In the genomic region with DNA sequence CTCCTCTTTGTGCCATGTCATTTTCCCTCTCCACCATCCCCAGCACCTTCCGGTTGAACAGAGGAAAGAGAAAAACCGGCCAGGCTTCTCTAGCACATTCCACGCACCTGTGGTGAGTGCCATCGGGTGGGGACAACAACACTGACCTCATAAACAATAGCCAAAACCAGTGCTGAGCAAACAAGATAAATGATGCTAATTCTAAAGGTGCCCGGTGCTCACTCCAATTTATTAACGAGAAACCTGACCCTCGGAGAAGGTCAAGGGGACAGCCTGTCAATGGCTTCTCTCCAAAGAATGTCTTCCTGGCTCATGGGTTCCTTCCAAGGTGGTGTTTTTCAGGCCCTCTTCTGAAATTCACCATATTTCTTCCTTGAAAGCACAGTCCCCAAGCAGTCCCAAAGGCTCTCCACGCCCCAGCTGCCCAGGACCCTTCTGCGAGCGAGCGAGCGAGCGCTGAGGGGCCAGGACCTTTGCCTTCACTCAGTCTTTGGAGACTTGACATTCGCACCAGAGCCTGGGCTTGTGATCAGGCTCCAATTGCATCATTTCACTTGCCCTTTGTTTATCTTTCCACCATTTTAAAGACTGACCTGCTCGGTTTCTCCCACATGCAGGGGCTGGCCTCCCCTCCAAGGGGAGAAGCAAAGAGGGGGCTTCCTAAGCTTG, we compare ENCODE assay signal across 14 mouse cellular contexts. TPM values are rescaled to one million over a fixed set of nuclear protein-coding genes. Genes with fewer than 3 reads are reported as not detected.
DNase-seq lines count a peak whose midpoint lies in the region; ATAC-seq and TF ChIP-seq lines count a peak whose summit lies in the region.
"Had no signal": no experiment of that assay in that cellular context is flagged by ENCODE, and none has a peak within 500 bp of the region (broad histone marks: within the 10 kb centered on the region; RNA-seq: fewer than 3 reads in every experiment).

No protein-coding gene starts in this region.

- no peak for DNase-seq in hindbrain, embryonic 10.5 days (ENCODE audit: low spot score)
- DNase-seq in hindbrain, postnatal 0 days (ENCODE audit: low spot score): no peak
- peak; percentile 54 for DNase-seq in lung, postnatal 0 days (ENCODE audit: low spot score)
- DNase-seq in lung, postnatal 14 days: no peak
- peak; percentile 95 for DNase-seq in liver, adult 2 months (ENCODE audit: extremely low read depth, low read depth, low spot score)
- no peak for DNase-seq in right cerebral cortex, postnatal 10 days (ENCODE audit: low spot score in 2 of 2)
- no peak for DNase-seq in hindbrain, embryonic 11.5 days (ENCODE audit: low spot score)
- DNase-seq: cerebellum, adult 18-20 months; gastrocnemius, postnatal 36 days; thymus, adult 18-20 months had no signal

- H3K79me2 ChIP-seq in liver, adult 2 months (ENCODE audit: control insufficient read depth, insufficient read depth, low read length): peaks cover 46% of the 10 kb centered on the region

- no peaks in the 10 kb centered on the region for H3K36me3 ChIP-seq in hindbrain, embryonic 10.5 days
- no peaks in the 10 kb centered on the region for H3K36me3 ChIP-seq in hindbrain, postnatal 0 days (ENCODE audit: insufficient read depth, low read length)
- no peaks in the 10 kb centered on the region for H3K36me3 ChIP-seq in lung, postnatal 0 days (ENCODE audit: insufficient read depth, low read length)
- H3K36me3 ChIP-seq in liver, adult 2 months (ENCODE audit: control insufficient read depth, insufficient read depth, low read length): no peaks in the 10 kb centered on the region
- no peaks in the 10 kb centered on the region for H3K36me3 ChIP-seq in stomach, embryonic 15.5 days
- H3K36me3 ChIP-seq in hindbrain, embryonic 11.5 days (ENCODE audit: control insufficient read depth, insufficient read depth, low read length): no peaks in the 10 kb centered on the region
- H3K36me3 ChIP-seq: heart, embryonic 15.5 days; neural tube, embryonic 12.5 days had no signal

- peaks cover 55% of the 10 kb centered on the region for H3K4me1 ChIP-seq in hindbrain, embryonic 10.5 days (replicated peaks)
- no peaks in the 10 kb centered on the region for H3K4me1 ChIP-seq in hindbrain, postnatal 0 days (ENCODE audit: insufficient read depth, low read length)
- H3K4me1 ChIP-seq in lung, postnatal 0 days (ENCODE audit: insufficient read depth, low read depth, low read length): peaks cover 4% of the 10 kb centered on the region
- peaks cover 33% of the 10 kb centered on the region for H3K4me1 ChIP-seq in liver, adult 2 months (ENCODE audit: control insufficient read depth, insufficient read depth, low read length)
- peaks cover 21% of the 10 kb centered on the region for H3K4me1 ChIP-seq in stomach, embryonic 15.5 days
- no peaks in the 10 kb centered on the region for H3K4me1 ChIP-seq in hindbrain, embryonic 11.5 days (replicated peaks; ENCODE audit: control insufficient read depth, insufficient read depth, low read length)

- no peak for ATAC-seq in hindbrain, postnatal 0 days
- peak; percentile 13; the same call in 1 of the 2 replicates for ATAC-seq in lung, postnatal 0 days
- no peak; the same call in 1 of the 2 replicates for ATAC-seq in stomach, embryonic 15.5 days (ENCODE audit: insufficient read depth, low FRiP score, low read depth)
- ATAC-seq in hindbrain, embryonic 11.5 days (ENCODE audit: low FRiP score): no peak

- TF ChIP-seq EP300 in lung, postnatal 0 days (IDR thresholded peaks at IDR 0.05): no peak

- no peak for TF ChIP-seq CTCF in hindbrain, postnatal 0 days (IDR thresholded peaks at IDR 0.05; ENCODE audit: low read depth)
- TF ChIP-seq CTCF in lung, postnatal 0 days (IDR thresholded peaks at IDR 0.05): no peak
- no peak for TF ChIP-seq CTCF in liver, adult 2 months (IDR thresholded peaks at IDR 0.05; ENCODE audit: low read depth, low read length)

- no peak for TF ChIP-seq POLR2A in liver, adult 2 months (IDR thresholded peaks at IDR 0.05; ENCODE audit: extremely low read depth, insufficient read depth, low read length)

- WGBS in hindbrain, embryonic 10.5 days: 75% methylated on average over 15 of the region's 15 CpGs
- whole genome bisulfite sequencing in hindbrain, postnatal 0 days: 80% methylated on average over 15 of the region's 15 CpGs
- WGBS in lung, postnatal 0 days: 52% methylated on average over 15 of the region's 15 CpGs
- WGBS in liver, adult 2 months: 22% methylated on average over 15 of the region's 15 CpGs
- WGBS in stomach, embryonic 15.5 days: 56% methylated on average over 15 of the region's 15 CpGs
- 76% methylated on average over 15 of the region's 15 CpGs for WGBS in hindbrain, embryonic 11.5 days

- H3K27ac ChIP-seq in hindbrain, embryonic 10.5 days: peak overlapping the region; percentile 64
- no peak overlapping the region for H3K27ac ChIP-seq in hindbrain, postnatal 0 days
- H3K27ac ChIP-seq in lung, postnatal 0 days (ENCODE audit: low read length): peak overlapping the region; percentile 88
- H3K27ac ChIP-seq in liver, adult 2 months (replicated peaks; ENCODE audit: insufficient read depth, low read depth, low read length): peak overlapping the region; percentile 100
- H3K27ac ChIP-seq in stomach, embryonic 15.5 days: peak overlapping the region; percentile 73
- no peak overlapping the region for H3K27ac ChIP-seq in hindbrain, embryonic 11.5 days (ENCODE audit: low read depth, low read length)
- H3K27ac ChIP-seq: heart, embryonic 15.5 days; hindbrain, embryonic 14.5 days; neural tube, embryonic 12.5 days had no signal

- H3K27me3 ChIP-seq in hindbrain, embryonic 10.5 days (ENCODE audit: insufficient read depth, poor library complexity, severe bottlenecking): no peaks in the 10 kb centered on the region
- no peaks in the 10 kb centered on the region for H3K27me3 ChIP-seq in hindbrain, postnatal 0 days (ENCODE audit: insufficient read depth, low read length)
- no peaks in the 10 kb centered on the region for H3K27me3 ChIP-seq in lung, postnatal 0 days (replicated peaks; ENCODE audit: insufficient read depth, low read length)
- no peaks in the 10 kb centered on the region for H3K27me3 ChIP-seq in liver, adult 2 months (ENCODE audit: control insufficient read depth, insufficient read depth, low read length)
- no peaks in the 10 kb centered on the region for H3K27me3 ChIP-seq in stomach, embryonic 15.5 days (replicated peaks)
- H3K27me3 ChIP-seq in hindbrain, embryonic 11.5 days (ENCODE audit: control insufficient read depth, insufficient read depth, low read length): no peaks in the 10 kb centered on the region
- H3K27me3 ChIP-seq: heart, embryonic 15.5 days; neural tube, embryonic 12.5 days had no signal

- no peaks in the 10 kb centered on the region for H3K9me3 ChIP-seq in hindbrain, embryonic 10.5 days
- H3K9me3 ChIP-seq in hindbrain, postnatal 0 days (ENCODE audit: low read length): no peaks in the 10 kb centered on the region
- H3K9me3 ChIP-seq in lung, postnatal 0 days (ENCODE audit: low read length): no peaks in the 10 kb centered on the region
- H3K9me3 ChIP-seq in stomach, embryonic 15.5 days: no peaks in the 10 kb centered on the region
- H3K9me3 ChIP-seq in hindbrain, embryonic 11.5 days (ENCODE audit: control insufficient read depth, low read length): no peaks in the 10 kb centered on the region
- H3K9me3 ChIP-seq: heart, embryonic 15.5 days; neural tube, embryonic 12.5 days had no signal

- H3K4me3 ChIP-seq in hindbrain, embryonic 10.5 days: no peak overlapping the region
- H3K4me3 ChIP-seq in hindbrain, postnatal 0 days (ENCODE audit: low read length): no peak overlapping the region
- no peak overlapping the region for H3K4me3 ChIP-seq in lung, postnatal 0 days (ENCODE audit: low read depth, low read length)
- H3K4me3 ChIP-seq in liver, adult 2 months (ENCODE audit: insufficient read depth, low read depth, low read length): peak overlapping the region; percentile 40
- no peak overlapping the region for H3K4me3 ChIP-seq in stomach, embryonic 15.5 days (replicated peaks)
- no peak overlapping the region for H3K4me3 ChIP-seq in hindbrain, embryonic 11.5 days (ENCODE audit: low read depth, low read length)
- H3K4me3 ChIP-seq: heart, embryonic 15.5 days; neural tube, embryonic 12.5 days had no signal

- no peak overlapping the region for H3K4me2 ChIP-seq in hindbrain, postnatal 0 days (ENCODE audit: low read depth, low read length)
- H3K4me2 ChIP-seq in lung, postnatal 0 days (replicated peaks; ENCODE audit: low read depth, low read length): peak overlapping the region; percentile 8; the same call in 1 of the 2 replicates
- H3K4me2 ChIP-seq in stomach, embryonic 15.5 days: no peak overlapping the region; the same call in 1 of the 2 replicates
- no peak overlapping the region for H3K4me2 ChIP-seq in hindbrain, embryonic 11.5 days (replicated peaks; ENCODE audit: low read depth, low read length)
- H3K4me2 ChIP-seq: heart, embryonic 15.5 days; hindbrain, embryonic 14.5 days; neural tube, embryonic 12.5 days had no signal

- H3K9ac ChIP-seq in hindbrain, postnatal 0 days (replicated peaks; ENCODE audit: low read length): no peak overlapping the region
- H3K9ac ChIP-seq in lung, postnatal 0 days (replicated peaks; ENCODE audit: low read depth): no peak overlapping the region
- H3K9ac ChIP-seq in liver, adult 2 months (ENCODE audit: low read depth, low read length): peak overlapping the region; percentile 63
- no peak overlapping the region for H3K9ac ChIP-seq in stomach, embryonic 15.5 days
- H3K9ac ChIP-seq in hindbrain, embryonic 11.5 days (ENCODE audit: low read depth, low read length): no peak overlapping the region
- H3K9ac ChIP-seq: heart, embryonic 15.5 days; hindbrain, embryonic 14.5 days; neural tube, embryonic 12.5 days had no signal

RNA-seq across cellular contexts. Expression of a gene that starts 29.1 kb away (rescaled TPM):
- 3.9 and 4.9 TPM in 2 replicates for polyA plus RNA-seq in hindbrain, embryonic 10.5 days (2016; fragmentation: Nextera tagmentation; extraction: Ambion mirVana)
- total RNA-seq in hindbrain, postnatal 0 days (2014; rRNA removed): 17.8 and 20.4 TPM in 2 replicates
- 8.6 and 9.0 TPM in 2 replicates for polyA plus RNA-seq in hindbrain, postnatal 0 days (2015; fragmentation: Nextera tagmentation; extraction: Ambion mirVana)
- polyA plus RNA-seq in lung, postnatal 0 days (2015; fragmentation: Nextera tagmentation; extraction: Ambion mirVana): 22.1 and 31.0 TPM in 2 replicates
- 11.3 and 15.7 TPM in 2 replicates for total RNA-seq in liver, adult 2 months (2014; rRNA removed)
- polyA plus RNA-seq in liver, adult 2 months (2012; rRNA removed): 25.0 and 32.7 TPM in 2 replicates
- 10.9 and 12.6 TPM in 2 replicates for polyA plus RNA-seq in stomach, embryonic 15.5 days (2015; fragmentation: Nextera tagmentation; extraction: Ambion mirVana)
- polyA plus RNA-seq in hindbrain, embryonic 11.5 days (2014; fragmentation: Nextera tagmentation; extraction: Ambion mirVana): 7.0 and 8.5 TPM in 2 replicates

Comparison
In these comparisons a context has a peak if more than half of its experiments do, and no peak if none do; other contexts are left out.
1. DNase-seq: peak in lung, postnatal 0 days (single experiment) and liver, adult 2 months (single experiment); none in hindbrain, embryonic 10.5 days (single experiment), hindbrain, postnatal 0 days (single experiment), lung, postnatal 14 days (single experiment), right cerebral cortex, postnatal 10 days (0 of 2) and hindbrain, embryonic 11.5 days (single experiment).
2. H3K27ac ChIP-seq: peak in hindbrain, embryonic 10.5 days (single experiment), lung, postnatal 0 days (single experiment), liver, adult 2 months (single experiment) and stomach, embryonic 15.5 days (single experiment); none in hindbrain, postnatal 0 days (single experiment) and hindbrain, embryonic 11.5 days (single experiment).